Mouse (Mus musculus) myocyte (in vitro differentiated cells): ENCODE measurements around the gene Fam213a. TPM values are rescaled to one million over a fixed set of nuclear protein-coding genes. Genes with fewer than 3 reads are reported as not detected.

Experiments
- H3K27me3 ChIP-seq: one replicate; pipeline ENCODE4 v1.6.1; 2011; ENCODE audit not compliant: control insufficient read depth, insufficient read depth, insufficient read length
- H3K36me3 ChIP-seq: one replicate; pipeline ENCODE4 v1.6.1; 2011; ENCODE audit not compliant: control insufficient read depth, insufficient read depth
- H3K4me2 ChIP-seq: one replicate; pipeline ENCODE4 v1.6.1; 2011; ENCODE audit warnings: low read depth, control low read depth
- H3K4me3 ChIP-seq: one replicate; pipeline ENCODE4 v1.5.1; 2011; ENCODE audit warnings: mild to moderate bottlenecking, control low read depth, moderate library complexity
- H3K79me2 ChIP-seq: one replicate; pipeline ENCODE4 v1.6.1; 2011; ENCODE audit not compliant: control insufficient read depth, insufficient read depth
- H3ac ChIP-seq: one replicate; pipeline ENCODE4 v1.6.1; 2011; ENCODE audit not compliant: control insufficient read depth, insufficient read length
- CEBPB ChIP-seq: IDR thresholded peaks from 2 replicates; pipeline ENCODE4 v1.6.1; 2011; ENCODE audit warnings: mild to moderate bottlenecking, moderate library complexity; ENCODE audit not compliant: poor library complexity, insufficient read depth, severe bottlenecking
- E2F4 ChIP-seq: IDR thresholded peaks from one replicate; pipeline ENCODE4 v1.6.1; 2011; ENCODE audit warnings: mild to moderate bottlenecking, control low read depth, moderate library complexity; ENCODE audit not compliant: insufficient read depth
- MAX ChIP-seq: IDR thresholded peaks from one replicate; pipeline ENCODE4 v1.6.1; 2011; ENCODE audit warnings: low read depth, mild to moderate bottlenecking, control low read depth
- MYOD1 ChIP-seq, 3 experiments: IDR thresholded peaks; one replicate each; pipeline ENCODE4 v1.6.1; 2011; ENCODE audit warnings: control low read depth in 2 of 3, low read depth in 2 of 3, mild to moderate bottlenecking in 2 of 3, moderate library complexity in 1 of 3; ENCODE audit not compliant: insufficient read length in 2 of 3, control insufficient read depth in 1 of 3
- MYOG ChIP-seq, 3 experiments: IDR thresholded peaks; one replicate each; pipeline ENCODE4 v1.6.1; 2011; ENCODE audit warnings: control low read depth in 2 of 3, low read depth in 2 of 3, mild to moderate bottlenecking in 2 of 3; ENCODE audit not compliant: insufficient read length in 2 of 3, control insufficient read depth in 1 of 3, insufficient read depth in 1 of 3
- POLR2A ChIP-seq: IDR thresholded peaks from one replicate; pipeline ENCODE4 v1.6.1; 2011; ENCODE audit warnings: low read depth, mild to moderate bottlenecking, control low read depth, moderate library complexity; ENCODE audit not compliant: insufficient read length
- POLR2AphosphoS2 ChIP-seq: IDR thresholded peaks from one replicate; pipeline ENCODE4 v1.6.1; 2011; ENCODE audit warnings: low read depth, control low read depth; ENCODE audit not compliant: insufficient read length
- REST ChIP-seq: IDR thresholded peaks from one replicate; pipeline ENCODE4 v1.6.1; 2011; ENCODE audit warnings: mild to moderate bottlenecking, control low read depth, moderate library complexity; ENCODE audit not compliant: insufficient read depth, insufficient read length
- SRF ChIP-seq: IDR thresholded peaks from one replicate; pipeline ENCODE4 v1.6.1; 2011; ENCODE audit warnings: low read depth; ENCODE audit not compliant: control insufficient read depth, insufficient read length
- TCF12 ChIP-seq: IDR thresholded peaks from one replicate; pipeline ENCODE4 v1.6.1; 2011; ENCODE audit warnings: mild to moderate bottlenecking, control low read depth; ENCODE audit not compliant: poor library complexity, insufficient read depth, severe bottlenecking
- TCF3 ChIP-seq: IDR thresholded peaks from one replicate; pipeline ENCODE4 v1.6.1; 2011; ENCODE audit warnings: low read depth, control low read depth; ENCODE audit not compliant: insufficient read length
- USF1 ChIP-seq: IDR thresholded peaks from one replicate; pipeline ENCODE4 v1.6.1; 2011; ENCODE audit warnings: low read depth, mild to moderate bottlenecking, control low read depth, moderate library complexity
- polyA plus RNA-seq: library from polyadenylated mRNA; unstranded; fragments of >200 nt; fragmentation: generic; extraction: Trizol; gene quantifications from one replicate; pipeline ENCODE4 v1.2.1, GENCODE M21; 2012; ENCODE audit warnings: missing spikeins

The Fam213a gene
- polyA plus RNA-seq, 1 experiment, result 1.8 TPM

DNA sequence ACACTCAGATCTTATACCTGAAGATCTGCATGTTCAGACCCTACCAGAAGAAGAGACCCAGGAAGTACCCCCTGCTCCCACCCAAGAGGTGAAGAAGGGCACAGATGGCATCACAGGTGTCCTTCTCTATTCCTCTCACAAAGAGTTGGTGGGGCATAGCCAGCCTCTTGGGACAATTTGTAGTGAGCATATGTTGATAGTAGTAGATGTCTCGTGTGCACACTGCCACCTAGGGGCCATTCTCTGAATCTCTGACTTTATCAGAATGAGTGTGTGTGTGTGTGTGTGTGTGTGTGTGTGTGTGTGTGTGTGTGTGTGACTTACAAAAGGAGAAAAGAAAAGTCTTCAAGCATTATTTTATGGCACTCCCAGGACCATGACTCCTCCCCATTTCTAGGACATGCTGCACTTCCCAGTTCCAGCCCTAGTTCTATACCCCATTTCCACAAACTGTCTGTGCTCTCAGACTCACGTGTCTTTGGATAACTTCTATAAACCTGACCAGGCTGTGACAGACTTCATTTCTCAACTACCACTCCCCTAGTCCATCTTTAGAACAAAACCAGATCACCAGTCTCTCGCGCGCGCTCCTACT, 38.4 kb downstream of the Fam213a start:
- no peaks in the 10 kb centered on the region for H3K27me3 ChIP-seq
- no peaks in the 10 kb centered on the region for H3K36me3 ChIP-seq

DNA sequence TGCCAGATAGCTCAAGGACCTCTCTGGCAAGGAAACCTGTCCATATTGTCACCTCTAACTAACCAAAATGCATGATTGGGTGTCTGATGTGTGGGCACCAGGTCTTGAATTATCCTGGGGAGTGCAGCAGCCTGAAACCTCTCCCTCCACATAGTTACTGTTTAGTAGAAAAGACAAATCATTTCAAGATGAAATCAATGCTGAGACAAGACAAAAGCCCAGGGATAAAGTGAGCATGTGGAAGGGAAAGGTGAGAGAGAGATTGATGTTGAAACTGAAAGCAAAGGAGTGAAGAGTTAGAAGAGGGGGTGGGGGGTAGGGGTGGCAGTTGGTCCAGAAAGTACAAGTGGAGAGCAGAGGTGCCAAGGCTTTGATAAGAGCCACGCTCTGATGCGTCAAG, 45.5 kb downstream of the Fam213a start:
- TF ChIP-seq TCF3, result no peak
- TF ChIP-seq USF1, result no peak
- TF ChIP-seq MAX, result no peak
- TF ChIP-seq MYOG (IDR thresholded peaks at IDR 0.05; ENCODE audit: control insufficient read depth in 1 of 3, insufficient read depth in 1 of 3, insufficient read length in 2 of 3, low read depth in 2 of 3), result no peak
- no peak for TF ChIP-seq SRF
- TF ChIP-seq E2F4, result no peak
- TF ChIP-seq REST, result no peak
- no peak for TF ChIP-seq POLR2A
- TF ChIP-seq MYOD1 (IDR thresholded peaks at IDR 0.05; ENCODE audit: control insufficient read depth in 1 of 3, insufficient read length in 2 of 3, low read depth in 2 of 3), result no peak
- no peak for TF ChIP-seq TCF12
- no peak for TF ChIP-seq POLR2AphosphoS2
- TF ChIP-seq CEBPB, result no peak
- peaks cover 32% of the 10 kb centered on the region for H3K79me2 ChIP-seq
- no peaks in the 10 kb centered on the region for H3K36me3 ChIP-seq
- H3ac ChIP-seq, result no peak overlapping the region
- H3K4me3 ChIP-seq, result peak overlapping the region; percentile 94
- H3K4me2 ChIP-seq, result peak overlapping the region; percentile 66
- no peaks in the 10 kb centered on the region for H3K27me3 ChIP-seq

More for the DNA sequence above, 38.4 kb downstream of the Fam213a start:
- Histone ChIP-seq H3ac (no peak overlapping the region), H3K4me2 (no peak overlapping the region), H3K4me3 (no peak overlapping the region), H3K79me2 (no peaks in the 10 kb centered on the region)
- TF ChIP-seq POLR2A (no peak), TCF3 (no peak), E2F4 (no peak), MYOG (IDR thresholded peaks at IDR 0.05; ENCODE audit: control insufficient read depth in 1 of 3, insufficient read depth in 1 of 3, insufficient read length in 2 of 3, low read depth in 2 of 3) (no peak), REST (no peak), SRF (no peak), MYOD1 (IDR thresholded peaks at IDR 0.05; ENCODE audit: control insufficient read depth in 1 of 3, insufficient read length in 2 of 3, low read depth in 2 of 3) (no peak), TCF12 (no peak), POLR2AphosphoS2 (no peak), USF1 (no peak), MAX (no peak), CEBPB (no peak)

DNA sequence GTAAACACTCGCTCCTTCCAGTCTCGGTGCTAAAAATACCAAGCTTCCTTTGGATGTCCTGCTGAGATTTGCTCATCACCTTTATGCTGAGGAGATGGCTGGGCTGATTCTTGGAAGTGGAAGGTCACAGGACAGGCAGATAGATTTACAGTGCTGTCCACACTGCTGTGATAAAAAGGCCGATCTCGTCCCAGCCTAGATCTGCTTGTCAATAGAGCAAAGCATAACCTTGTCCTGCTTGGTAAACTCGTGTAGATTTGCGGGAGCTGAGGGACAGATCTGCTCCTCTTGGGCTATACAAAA, 46.0 kb downstream of the Fam213a start:
- Histone ChIP-seq H3K79me2 (peaks cover 33% of the 10 kb centered on the region), H3K4me2 (peak overlapping the region; percentile 66), H3K27me3 (no peaks in the 10 kb centered on the region), H3K4me3 (peak overlapping the region; percentile 94), H3ac (no peak overlapping the region), H3K36me3 (no peaks in the 10 kb centered on the region)
- TF ChIP-seq CEBPB (no peak), POLR2A (no peak), SRF (no peak), POLR2AphosphoS2 (no peak), MYOD1 (IDR thresholded peaks at IDR 0.05; ENCODE audit: control insufficient read depth in 1 of 3, insufficient read length in 2 of 3, low read depth in 2 of 3) (no peak), E2F4 (no peak), USF1 (no peak), MYOG (IDR thresholded peaks at IDR 0.05; ENCODE audit: control insufficient read depth in 1 of 3, insufficient read depth in 1 of 3, insufficient read length in 2 of 3, low read depth in 2 of 3) (no peak), TCF3 (no peak), MAX (no peak), REST (no peak), TCF12 (no peak)

DNA sequence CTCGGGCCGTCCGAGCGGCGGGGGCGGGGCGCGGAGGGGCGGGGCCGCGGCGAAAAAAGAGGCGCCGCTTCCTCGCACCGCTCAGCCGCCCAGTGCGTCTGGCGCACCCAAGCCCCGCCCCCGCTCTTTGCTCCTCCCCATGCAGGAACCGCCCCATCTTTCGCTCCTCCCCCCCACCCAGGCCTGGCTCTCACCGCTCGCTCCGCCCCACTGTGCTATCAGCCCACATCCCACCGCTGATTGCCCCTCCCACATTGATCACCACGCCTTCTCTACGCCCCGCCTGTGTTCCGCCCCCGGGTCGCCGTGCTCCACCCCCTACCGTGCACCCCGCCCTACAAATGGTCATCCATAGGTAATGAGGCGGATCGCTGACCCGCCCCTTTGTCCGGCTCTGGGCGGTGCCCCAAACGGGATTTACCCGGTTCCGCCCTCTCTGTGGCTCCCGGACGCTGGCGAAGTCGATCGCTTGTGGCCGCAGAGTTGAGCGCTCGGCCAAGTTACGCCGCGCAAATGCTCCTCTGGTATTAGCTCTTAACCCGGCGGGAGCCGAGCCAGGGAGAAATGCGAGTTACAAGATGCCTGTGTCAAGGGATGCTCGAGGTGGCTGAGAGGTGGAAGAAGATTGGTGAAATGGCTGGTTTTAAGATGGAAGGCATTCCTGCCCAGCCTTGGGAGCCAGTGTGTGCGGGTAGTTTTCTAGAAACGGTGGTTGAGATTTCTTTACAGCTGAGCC, 46.6 kb downstream of the Fam213a start:
- H3K36me3 ChIP-seq, result no peaks in the 10 kb centered on the region

More for the DNA sequence above, 46.6 kb downstream of the Fam213a start:
- Histone ChIP-seq H3K4me2 (peak overlapping the region; percentile 66), H3ac (peak overlapping the region; percentile 83), H3K27me3 (no peaks in the 10 kb centered on the region), H3K79me2 (peaks cover 37% of the 10 kb centered on the region), H3K4me3 (peak overlapping the region; percentile 94)
- TF ChIP-seq TCF12 (no peak), USF1 (no peak), MYOG (IDR thresholded peaks at IDR 0.05; ENCODE audit: control insufficient read depth in 1 of 3, insufficient read depth in 1 of 3, insufficient read length in 2 of 3, low read depth in 2 of 3) (peak in 1 of 3 experiments; percentile 17), SRF (no peak), E2F4 (no peak), POLR2AphosphoS2 (peak; percentile 38), CEBPB (no peak), MYOD1 (IDR thresholded peaks at IDR 0.05; ENCODE audit: control insufficient read depth in 1 of 3, insufficient read length in 2 of 3, low read depth in 2 of 3) (no peak), MAX (no peak), POLR2A (peak; percentile 60), TCF3 (no peak), REST (no peak)
